Mouse (Mus musculus) heart, postnatal 14 days (tissue): ENCODE measurements at regions not wholly inside any gene's neighbourhood (a gene's known extent, or its start where the extent isn't known, plus 50 kb on each side); places are given as distances from the start of the nearest gene placed in this dataset.
A peak's percentile ranks its signal among the peaks of the same experiment; 100 is the strongest.

ENCODE experiments used
- DNase-seq, 2 experiments: peaks; one replicate each; pipeline ENCODE4 v3.0.0; 2021 to 2022
- intact Hi-C: fragments of 180-260 bp; cut with DNase I; formaldehyde crosslinking; loops from one replicate; pipeline ENCODE4 v1.15.1; 2025

DNA sequence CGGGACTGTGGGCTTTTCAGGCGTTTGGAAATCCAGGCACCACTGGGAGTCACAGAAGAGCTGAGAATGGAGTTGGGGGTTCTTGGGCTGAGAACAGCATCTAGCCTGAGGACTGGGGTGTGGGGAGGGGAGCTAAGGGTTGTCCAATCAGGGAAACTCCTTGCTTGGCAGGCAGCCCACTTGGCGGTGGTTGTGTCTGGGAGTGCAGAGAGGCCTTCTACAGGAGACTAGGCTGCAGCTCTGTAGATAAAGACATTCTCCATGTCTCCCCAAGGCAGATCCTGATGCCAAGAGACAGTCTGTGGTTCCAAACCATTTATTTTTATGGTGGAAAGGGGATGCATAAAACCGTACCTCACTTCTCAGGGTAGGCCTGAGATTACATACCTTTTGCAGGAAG is 774.6 kb downstream of the Brinp1 start:
- intact Hi-C loops, result no loop called here
- DNase-seq, result no peak

DNA sequence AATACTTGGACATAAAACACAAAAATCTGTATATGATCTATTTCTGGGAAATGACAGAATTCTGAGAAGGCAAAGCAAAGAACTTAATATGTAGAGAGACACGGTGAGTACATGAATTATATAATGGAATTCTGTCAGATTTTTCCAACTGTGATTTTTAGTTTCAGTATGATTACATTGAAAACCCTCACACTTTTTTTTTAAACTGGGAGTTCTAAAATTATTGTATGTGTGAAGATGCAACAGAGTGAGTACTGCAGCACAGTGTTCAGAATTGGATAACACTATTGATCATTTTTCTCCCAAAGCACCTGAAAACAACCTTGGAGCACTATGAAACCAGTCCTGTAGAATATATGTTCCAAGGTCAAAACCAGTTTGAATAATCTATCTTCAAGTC is 797.7 kb downstream of the Brinp1 start:
- intact Hi-C loops, result no loop called here
- DNase-seq, result no peak

DNA sequence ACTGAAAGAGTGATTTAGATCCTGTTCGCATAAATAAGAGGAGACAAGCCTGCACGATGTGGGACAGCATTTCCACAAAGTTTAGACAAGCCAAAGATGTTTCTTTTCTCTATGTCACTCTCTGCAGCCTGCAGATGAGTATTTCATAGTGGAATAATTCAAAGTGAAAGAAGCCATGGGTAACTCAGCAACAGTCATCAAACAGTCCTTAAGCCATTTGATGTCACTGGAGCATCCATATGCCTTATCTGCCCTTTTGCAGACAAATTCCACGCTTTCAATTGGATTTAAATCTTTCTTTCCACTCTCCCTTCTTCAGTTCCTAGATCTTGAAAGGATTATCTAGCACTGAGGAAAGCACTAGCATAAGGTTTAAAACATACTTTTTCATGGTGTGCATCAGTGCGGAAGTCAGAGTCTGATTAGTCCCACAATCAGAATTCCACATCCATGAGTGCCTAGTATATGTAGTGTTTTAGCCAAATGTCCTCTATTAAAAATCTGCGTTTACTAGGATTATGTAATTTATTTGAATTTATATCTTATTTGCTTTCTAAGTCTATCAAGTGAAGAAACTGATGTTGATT is 805.6 kb downstream of the Brinp1 start:
- DNase-seq, result no peak
- intact Hi-C loops, result no loop called here

DNA sequence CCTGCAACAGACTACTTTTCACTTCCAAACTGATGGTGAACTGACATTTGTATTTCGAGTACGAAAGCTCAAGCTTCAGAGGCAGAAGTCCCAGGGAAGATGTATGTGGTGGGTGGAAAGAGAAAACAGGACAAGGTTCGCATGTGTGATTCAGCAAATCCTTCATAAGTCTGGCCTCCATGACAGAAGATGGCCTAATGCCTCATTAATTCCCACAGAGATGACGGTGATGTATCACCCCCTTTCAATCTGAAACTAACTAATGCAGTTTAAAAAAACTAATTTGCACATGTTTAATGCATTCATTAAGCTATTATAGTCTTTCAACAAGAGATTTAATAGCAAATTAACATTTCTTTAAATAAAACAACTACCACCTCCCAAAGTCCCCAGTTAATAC is 826.1 kb downstream of the Brinp1 start:
- intact Hi-C loops, result no loop called here

DNA sequence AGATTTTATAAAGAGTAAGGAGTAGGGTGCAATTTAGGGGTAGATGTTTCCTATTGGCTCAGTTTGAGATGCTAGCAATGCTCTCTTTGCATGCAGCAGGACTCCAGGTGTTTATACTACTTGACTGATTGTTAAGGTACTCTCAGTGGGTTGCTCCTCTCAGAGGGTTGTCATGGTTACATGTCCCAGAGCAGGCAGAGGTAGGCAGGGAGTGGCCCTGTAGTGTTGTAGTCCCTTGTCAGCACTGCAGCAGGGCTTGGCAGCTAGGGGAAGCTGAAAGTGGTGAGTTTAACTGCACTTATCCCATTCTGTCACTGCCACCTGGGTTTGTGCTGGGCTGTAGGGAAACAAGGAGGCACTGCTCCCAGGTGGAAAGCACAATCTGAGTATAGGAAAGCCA is 839.7 kb downstream of the Brinp1 start:
- intact Hi-C loops, result no loop called here
- DNase-seq, result no peak

More for the DNA sequence above, 826.1 kb downstream of the Brinp1 start:
- no peak for DNase-seq

DNA sequence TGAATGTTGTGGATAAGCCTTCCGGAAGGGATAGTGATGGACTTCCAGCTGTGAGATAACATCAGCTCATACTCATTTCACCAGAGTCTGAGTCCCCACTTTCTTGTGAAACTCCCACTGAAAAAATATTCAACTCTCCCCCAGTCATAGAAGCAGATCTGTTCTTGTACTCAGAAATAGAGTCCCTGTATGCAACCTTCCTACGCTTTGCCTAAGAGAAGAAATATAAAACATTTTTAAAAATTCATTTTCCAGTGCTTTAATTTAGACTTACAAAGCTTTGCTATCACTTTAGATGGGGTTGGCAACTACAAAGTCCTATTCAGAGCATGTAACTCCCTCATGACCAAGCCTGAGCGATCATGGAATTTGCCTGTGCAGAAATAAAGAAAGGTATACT is 868.9 kb downstream of the Brinp1 start:
- no peak for DNase-seq
- intact Hi-C loops, result no loop called here

DNA sequence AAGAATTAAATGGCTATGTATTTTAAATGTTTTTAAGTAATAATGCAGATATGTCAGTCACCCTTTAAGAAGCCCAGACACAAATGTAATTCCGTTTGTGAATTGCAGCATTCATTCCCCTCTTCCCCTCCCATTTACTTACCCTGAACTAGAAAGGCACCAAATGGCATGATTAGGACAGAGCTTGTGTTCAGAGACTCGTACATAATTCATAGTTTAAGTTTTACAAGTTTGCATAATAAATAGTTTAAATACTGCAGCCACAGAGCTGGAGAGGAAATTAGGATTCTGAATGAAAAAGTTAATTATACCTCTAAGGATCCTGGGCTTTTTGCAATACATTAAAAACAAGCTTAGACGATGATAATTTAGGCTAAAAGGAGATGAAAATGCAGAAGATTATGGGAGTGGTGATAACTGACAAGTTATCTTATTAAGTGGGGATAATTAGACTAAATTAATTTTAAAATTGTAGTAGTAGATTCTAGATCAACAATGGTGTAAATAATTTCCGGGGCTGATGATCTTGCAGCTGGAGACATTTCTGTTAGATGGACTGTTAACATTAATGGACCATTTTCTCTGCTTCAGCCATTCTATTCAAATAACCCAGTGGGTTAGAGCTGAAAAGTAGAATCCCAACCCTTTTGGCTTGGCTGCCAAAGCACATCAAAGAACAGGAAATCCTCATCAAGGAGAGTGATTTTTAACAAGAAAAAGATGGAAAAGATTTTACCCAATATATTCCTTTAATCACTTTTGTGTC is 897.2 kb downstream of the Brinp1 start:
- DNase-seq, result no peak
- intact Hi-C loops, result no loop called here

DNA sequence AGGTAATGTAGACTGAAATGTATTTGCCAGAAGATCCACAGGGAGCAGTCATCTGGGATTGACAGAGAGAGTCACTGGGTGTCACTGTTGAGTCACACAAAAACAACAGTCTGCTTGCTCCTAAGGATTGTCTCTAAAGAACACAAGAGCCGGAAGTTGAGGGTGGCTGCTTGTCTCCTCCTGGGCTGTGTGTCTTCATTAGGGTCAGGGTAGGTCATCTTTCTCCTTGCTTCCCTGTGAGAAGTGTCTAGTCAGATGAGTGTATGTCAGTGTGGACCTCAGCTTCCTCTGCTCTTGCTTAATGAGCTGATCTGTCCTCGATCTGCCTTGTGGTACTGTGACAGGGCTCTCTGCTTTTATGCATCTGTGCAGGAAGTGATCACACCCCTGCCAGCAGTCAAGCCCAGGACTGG is 931.3 kb downstream of the Brinp1 start:
- intact Hi-C loops, result loop anchor here (5.0 kb wide), 1 partner anchor 824 kb away; no protein-coding TSS in a partner anchor
- peak in 1 of 2 experiments; percentile 10 for DNase-seq

DNA sequence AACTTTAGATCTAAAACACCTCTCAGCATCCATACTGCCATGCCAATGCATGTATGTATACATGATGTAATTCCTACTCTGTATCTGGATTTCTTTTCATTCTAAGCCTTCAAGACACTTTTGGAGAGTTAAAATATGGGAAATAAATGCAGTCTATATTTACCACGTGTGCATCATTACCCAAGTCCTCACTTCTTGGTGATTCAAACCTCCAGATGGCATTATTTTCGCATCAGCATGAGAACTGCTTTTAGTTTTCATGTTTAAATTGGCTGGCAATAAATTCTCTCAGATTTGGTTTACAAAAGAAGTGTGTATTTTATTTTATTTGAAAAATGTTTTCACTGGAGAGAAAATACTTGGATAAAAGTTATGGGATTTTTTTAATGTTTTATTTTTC is 942.8 kb downstream of the Brinp1 start:
- intact Hi-C loops, result no loop called here
- no peak for DNase-seq

DNA sequence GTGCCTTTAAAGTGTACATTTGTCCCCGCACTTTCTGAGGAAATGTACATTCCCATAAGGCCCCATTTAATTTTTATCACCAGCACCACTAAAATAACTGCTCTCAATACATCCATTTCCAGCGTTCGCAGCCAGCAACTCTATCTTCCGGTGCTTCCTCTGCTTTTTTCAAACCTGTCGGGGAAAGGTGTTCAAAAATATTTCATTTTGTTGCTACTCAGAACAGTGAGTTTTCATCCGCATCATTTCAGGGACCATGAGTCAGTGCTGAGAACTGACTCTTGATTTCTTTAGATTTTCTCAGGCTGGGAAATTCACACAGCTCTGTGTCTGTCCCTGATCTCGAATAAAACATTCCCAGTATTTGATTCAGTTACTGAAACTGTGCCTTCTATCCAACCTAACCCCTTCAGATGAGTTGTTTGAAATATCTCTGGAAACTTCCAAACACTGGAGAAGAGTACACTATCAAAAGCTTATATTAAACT is 959.4 kb downstream of the Brinp1 start:
- no peak for DNase-seq
- intact Hi-C loops, result no loop called here

DNA sequence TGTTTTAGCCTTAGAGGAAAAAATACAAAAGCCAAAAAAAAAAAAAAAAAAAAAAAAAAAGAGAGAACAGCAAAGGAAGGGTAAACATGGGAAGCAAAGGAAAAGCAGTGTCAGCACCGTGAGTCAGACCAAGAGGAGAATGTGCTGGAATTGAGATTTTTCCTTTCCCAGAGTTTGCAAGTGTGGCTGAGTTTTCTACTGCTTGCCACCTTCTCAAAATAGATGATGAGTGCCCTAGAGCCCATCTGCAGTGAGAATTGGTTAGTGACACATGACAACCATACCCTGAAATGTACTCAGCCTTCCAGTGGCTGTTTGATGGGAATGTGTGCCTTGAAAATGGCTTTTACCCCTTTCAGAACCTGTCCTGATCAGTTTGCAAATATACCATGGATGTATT is 990.7 kb downstream of the Brinp1 start:
- no peak for DNase-seq
- intact Hi-C loops, result no loop called here

DNA sequence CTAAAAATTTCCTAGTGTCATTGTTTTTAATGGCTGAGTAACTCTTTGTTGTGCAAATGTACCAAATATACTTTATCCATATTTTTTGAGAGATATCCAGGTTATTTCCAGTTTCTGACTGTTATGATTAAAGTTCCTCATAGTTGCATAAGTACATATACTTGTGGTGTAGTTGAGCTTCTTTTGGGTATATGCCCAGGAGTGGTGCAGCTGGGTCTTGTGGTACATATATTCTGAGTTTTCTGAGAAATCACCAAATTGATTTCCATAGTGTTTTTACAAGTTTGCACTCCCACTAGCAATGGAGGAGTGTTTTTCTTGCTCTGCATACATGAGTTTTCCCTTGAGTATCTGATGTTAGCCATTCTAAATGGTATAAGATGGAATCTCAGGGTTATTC is 1006.2 kb downstream of the Brinp1 start:
- intact Hi-C loops, result no loop called here
- no peak for DNase-seq

DNA sequence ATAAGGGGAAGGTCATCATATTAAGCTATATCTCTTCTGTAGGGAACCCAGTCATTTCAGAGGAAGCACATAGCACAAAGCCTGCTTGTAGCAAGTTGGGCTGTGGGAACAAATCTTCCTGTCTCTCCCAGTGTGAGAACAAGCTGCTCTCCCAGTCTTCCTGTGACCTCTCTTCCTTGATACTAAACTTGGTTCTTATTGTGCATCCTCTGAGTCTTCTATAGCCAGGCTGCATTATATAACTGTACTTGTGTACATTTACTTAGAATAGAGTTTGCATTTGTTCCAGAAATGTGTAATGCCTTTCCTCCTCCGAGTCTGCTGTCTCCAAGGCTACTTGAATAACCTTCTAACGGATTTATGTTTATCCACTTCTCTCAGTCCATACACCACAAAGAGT is 1021.7 kb downstream of the Brinp1 start:
- intact Hi-C loops, result no loop called here
- no peak for DNase-seq

DNA sequence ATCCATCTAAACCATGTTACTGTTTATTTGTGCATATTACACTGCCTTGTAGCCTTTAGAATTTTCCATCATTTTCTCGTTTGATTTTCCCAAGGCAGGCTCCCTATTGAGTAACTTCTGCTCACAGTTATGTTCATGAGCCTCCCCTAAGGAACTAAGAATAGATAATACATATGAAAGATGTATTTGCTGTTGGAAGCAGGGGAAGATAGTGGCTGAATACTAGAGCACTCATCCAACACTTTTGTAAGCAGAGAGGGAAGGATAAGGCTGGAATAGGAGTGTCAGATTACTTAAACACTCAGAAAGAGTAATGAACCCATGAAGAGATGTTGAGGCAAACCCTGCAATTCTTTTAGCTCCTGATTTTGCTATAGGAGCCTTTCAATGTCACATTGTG is 1055.1 kb downstream of the Brinp1 start:
- DNase-seq, result no peak
- intact Hi-C loops, result no loop called here

DNA sequence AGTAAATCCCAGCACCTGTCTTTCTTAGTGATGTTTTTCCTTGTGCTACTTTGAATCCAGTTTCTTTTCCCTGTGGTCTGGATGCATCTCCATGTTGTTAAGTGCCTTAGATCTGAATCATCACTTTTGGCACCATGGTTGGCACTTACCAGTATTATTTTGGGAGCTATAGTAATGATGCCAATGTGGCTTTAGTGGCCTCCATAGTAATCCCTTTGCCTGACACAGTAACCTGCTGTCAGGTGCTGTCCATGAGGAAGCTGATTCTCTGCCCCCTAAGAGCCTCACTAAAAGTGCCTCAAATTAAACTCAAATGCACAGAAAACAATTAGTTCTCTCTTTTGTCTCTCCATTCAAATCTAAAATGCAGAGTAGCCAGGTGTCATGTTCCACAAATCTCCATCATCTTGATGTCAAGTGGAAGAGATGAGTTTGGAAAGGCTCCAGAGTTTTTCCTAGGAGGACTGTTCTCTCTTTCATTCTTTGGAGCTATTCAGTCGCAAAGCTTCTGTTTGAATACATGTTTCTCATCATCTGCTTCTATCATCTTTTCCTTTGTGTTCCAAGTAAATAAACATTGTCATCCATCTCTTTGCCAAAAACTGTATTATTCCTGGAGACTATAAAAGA is 1062.1 kb downstream of the Brinp1 start:
- intact Hi-C loops, result no loop called here

DNA sequence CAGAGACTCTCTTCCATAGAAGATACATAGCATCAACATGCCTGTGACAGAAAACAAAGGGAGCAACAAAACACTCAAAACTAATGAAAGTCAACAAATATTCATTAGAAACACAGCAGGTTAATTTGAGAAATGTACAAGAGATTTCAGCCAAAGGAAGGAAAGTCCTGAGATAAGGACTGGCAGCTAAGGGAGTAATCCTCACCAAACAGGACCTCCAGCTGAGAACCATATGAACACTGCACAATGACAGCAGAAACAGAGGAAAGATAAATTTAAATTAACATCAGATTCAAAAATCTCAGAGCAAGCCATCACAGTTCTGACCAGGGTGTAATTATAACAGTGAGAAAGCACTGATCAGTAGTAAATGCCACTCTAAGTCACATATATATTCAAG is 1060.6 kb downstream of the Tlr4 start:
- DNase-seq, result no peak
- intact Hi-C loops, result no loop called here

More for the DNA sequence above, 1062.1 kb downstream of the Brinp1 start:
- DNase-seq, result no peak

DNA sequence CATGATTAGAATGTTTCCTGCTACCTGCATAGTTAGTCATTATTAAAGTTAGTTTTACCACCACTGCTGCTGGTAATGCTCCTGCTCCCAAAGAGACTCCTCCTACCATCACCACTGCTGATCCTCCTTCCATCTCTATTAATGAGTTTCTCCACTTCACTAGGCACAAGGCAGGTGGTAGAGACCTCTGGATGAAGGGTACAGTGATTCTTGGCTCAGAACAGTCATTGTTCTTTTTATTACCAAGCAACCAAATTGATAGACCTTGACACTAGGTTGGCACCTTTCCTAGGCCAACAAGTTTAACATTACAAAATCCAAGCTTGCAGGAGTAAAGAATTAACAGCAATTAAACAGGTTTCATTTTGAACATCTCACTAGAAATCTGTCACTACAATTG is 1057.8 kb downstream of the Tlr4 start:
- intact Hi-C loops, result no loop called here
- no peak for DNase-seq

DNA sequence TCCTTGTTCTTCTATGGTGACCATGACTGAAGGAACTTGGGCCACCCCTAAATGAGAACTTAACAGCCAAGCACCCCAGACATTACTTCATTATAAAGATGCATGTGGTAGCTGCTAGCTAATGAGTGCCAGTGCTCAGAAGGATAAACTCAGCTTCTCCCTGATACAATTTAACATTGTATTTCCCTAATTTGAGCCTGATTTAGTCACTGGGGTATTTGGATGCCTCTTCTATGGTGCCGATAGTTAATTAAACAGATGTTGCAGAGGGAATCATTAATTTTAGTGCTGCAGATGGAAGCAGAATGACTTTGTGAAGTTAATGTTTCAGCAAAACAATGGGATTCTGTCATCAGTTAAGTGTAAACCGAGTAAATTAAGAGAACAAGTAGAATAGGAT is 1034.8 kb downstream of the Tlr4 start:
- intact Hi-C loops, result no loop called here

DNA sequence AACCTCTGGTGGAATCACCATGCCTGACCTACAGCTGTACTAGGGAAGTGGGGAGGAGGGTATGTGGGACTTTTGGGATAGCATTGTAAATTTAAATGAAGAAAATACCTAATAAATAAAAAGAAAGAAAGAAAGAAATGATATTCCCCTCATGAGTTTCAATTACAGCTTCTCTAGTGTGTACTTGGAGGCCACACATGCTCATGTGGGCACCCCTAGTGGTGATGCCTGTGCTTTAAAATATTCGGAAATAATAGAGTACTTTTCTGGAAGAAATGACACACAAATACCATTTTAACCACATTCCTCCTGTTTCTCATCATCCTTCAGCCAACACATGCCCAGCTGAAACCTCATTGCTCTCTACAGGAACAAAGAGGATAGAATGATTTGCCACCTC is 1034.4 kb downstream of the Tlr4 start:
- intact Hi-C loops, result no loop called here
- no peak for DNase-seq

More for the DNA sequence above, 1034.8 kb downstream of the Tlr4 start:
- DNase-seq, result no peak

DNA sequence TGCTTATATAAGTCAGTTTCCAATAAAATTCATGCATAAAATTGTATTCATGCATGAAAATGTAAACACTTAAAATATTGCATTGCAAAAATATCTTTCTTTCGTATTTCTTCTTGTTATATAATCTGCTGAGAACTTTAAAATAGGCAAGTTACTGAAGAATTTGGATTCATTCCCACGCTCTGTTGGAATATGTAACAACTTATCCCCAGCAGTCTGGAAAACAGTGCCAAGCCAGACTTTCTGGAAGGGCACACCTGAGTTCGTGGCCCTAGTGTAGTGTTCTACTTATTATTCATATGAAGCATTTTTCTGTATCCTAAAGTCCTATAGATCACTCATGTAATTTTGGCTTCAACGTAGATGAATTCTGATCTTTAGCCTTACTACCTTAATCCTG is 1025.6 kb downstream of the Tlr4 start:
- intact Hi-C loops, result no loop called here
- no peak for DNase-seq

DNA sequence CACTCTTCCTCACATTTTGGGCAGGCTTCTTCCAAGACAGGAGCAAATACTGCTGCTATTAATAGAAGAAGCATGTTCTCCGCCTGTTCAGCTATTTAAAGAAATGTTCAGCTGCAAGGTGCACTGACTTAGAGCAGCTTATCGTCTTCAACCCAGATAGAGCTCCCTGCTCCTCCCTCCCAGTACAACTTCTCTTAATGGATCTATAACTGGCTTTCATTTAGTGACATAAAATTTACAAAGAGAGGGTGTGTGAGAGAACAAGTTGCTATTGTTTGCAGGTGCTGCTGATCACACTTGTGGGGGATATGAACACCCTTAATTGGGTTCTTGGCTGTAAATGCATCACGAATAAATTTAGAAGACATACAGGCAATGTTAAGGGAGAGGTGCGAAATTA is 1006.0 kb downstream of the Tlr4 start:
- DNase-seq, result no peak
- intact Hi-C loops, result no loop called here

DNA sequence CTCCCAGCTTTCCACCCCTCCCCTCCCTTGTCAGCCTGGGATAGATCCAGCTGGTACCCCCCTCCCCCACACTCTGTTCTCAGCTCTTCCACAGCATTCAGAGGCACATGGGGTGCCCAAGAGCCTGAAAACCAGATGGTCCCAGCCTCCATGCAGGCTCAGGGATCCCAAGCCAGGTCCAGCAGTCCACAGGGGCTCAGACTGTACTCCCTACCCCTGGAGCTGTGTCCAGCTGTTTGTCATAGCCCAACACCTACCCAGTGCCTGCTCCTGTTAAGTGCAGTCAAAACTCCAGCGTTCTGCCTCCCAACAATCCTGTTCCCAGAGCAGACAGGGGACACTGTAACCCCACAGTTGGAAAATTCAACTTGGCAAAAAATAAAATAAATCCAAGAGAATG is 998.1 kb downstream of the Tlr4 start:
- intact Hi-C loops, result no loop called here
- DNase-seq, result no peak
